Mouse (Mus musculus) layer of hippocampus, adult 2 months (tissue): ENCODE results near the gene Rnf182. TPM values are rescaled to one million over a fixed set of nuclear protein-coding genes. Genes with fewer than 3 reads are reported as not detected.
A peak's percentile ranks its signal among the peaks of the same experiment; 100 is the strongest.

Experiments used
- DNase-seq, 2 experiments: peaks; one replicate each; pipeline ENCODE4 v3.0.0; 2022; ENCODE audit warnings: low spot score in 2 of 2
- H3K27ac ChIP-seq: fragments of 200-600 bp; 2 replicates; pipeline ENCODE4 v1.8.1; 2022
- H3K4me3 ChIP-seq: fragments of 200-600 bp; 2 replicates; pipeline ENCODE4 v1.8.1; 2022; ENCODE audit warnings: mild to moderate bottlenecking
- CTCF ChIP-seq: fragments of 200-600 bp; conservative IDR thresholded peaks from 2 replicates; pipeline ENCODE4 v1.8.1; 2022; ENCODE audit warnings: antibody characterized with exemption, mild to moderate bottlenecking, moderate library complexity
- total RNA-seq, 2 experiments: library from RNA; stranded (reverse); gene quantifications; 2 replicates each; pipeline ENCODE4 v1.2.3; 2021

The Rnf182 gene
- total RNA-seq, 2 experiments from 2014 or later = 35.8 to 37.8 TPM

DNA sequence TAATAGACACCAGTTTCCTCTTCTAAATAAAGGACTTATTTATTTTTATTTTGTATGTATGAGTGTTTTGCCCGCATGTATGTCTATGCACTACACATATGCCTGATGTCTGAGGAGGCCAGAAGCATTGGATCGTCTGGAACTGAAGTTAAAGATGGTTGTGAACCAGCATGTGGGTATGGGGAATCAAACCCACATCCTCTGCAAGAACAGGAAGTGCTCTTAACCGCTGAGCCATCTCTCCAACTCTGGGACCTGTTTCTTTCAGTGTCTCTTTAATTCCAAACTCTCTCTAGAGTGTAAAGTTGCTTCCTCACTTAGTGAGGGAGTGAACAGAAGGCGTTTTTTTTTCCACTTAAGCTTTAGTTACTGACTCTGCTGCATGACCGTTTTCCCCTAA is 12.4 kb downstream of the Rnf182 start:
- DNase-seq = no peak
- no peak for TF ChIP-seq CTCF
- Histone ChIP-seq H3K4me3 (no peak overlapping the region), H3K27ac (no peak overlapping the region)

DNA sequence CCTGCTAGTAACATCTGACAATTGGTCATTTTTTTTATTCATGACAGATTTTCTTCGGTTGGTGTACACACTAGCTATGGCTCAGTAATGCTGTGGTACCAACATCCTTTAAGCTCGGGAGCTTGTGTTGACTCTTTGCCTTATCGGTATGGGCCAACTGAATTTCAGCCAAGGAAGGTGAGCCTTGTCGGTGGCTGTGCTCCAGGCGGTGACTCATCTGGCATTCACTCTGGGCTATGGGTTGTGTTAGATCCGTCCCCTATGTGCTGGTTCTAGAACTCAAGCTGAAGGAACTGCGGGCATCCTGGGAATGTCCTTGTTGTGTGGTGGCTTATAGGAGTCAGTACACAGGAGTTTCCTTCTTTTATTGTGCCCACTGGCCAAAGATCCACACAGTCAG is 14.3 kb downstream of the Rnf182 start:
- no peak for TF ChIP-seq CTCF
- H3K4me3 ChIP-seq = no peak overlapping the region
- no peak for DNase-seq
- no peak overlapping the region for H3K27ac ChIP-seq

DNA sequence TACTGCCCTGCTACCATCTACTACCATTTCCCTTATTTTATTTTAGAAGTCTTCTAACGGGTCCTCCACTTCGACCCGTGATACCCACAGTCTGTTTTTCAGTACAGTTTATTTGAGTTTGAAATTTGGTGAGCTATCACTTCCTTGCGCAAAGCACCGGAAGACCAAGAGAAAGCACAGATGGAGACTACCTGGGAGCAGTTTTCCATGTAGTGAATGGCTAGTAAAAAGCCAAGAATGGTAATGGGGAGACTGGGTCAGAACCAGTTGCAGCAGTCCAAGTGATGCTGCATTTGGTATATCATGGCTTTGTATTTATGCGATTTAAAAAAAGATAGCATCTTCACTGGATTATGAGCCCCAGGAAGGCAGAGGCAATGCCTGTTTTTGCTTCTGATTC is 15.8 kb downstream of the Rnf182 start:
- no peak for DNase-seq

DNA sequence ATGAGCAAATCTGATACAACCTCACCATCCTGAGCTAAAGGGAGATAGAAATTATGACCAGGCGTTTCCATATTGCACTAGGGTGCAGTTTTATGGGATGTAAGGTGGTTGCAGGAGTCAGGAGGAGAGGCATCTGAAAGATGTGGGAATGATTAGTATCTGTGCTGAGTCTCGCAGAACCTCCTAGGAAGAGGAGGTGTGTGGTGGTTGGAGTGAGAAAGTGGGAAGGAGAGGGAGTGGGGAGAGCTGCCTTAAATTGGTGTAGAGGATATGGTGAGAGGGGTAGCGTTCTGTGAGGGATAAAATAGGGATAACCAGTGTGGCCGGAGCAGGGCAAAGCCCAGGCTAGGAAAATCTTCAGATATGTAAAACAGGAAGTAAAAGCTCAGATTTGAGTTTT is 17.5 kb downstream of the Rnf182 start:
- Histone ChIP-seq H3K4me3 (no peak overlapping the region), H3K27ac (peak overlapping the region; percentile 24)
- no peak for DNase-seq
- TF ChIP-seq CTCF = no peak

More for the DNA sequence above, 15.8 kb downstream of the Rnf182 start:
- no peak overlapping the region for H3K27ac ChIP-seq
- no peak overlapping the region for H3K4me3 ChIP-seq
- no peak for TF ChIP-seq CTCF

DNA sequence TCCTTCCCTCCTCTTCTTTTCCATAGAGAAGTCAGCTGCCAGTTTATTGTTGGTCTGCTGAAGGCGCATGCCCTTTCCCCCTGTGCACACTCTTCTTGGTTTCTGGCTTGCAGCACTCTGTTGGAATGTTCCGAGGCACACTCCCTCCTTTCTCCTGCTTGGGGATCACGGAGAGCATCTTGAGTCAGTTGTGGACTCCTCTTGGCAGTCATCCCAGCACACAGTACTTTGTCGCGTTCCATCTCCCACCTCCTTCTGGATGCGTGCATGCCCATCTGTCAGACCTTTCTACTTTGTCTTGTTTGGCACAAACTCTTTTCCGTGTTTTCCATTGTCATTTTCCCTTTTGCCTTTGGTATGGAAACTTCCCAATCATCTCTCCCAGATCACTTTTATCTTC is 22.2 kb downstream of the Rnf182 start:
- no peak overlapping the region for H3K4me3 ChIP-seq
- peak; percentile 71 to 79 for DNase-seq
- peak overlapping the region; percentile 73 for H3K27ac ChIP-seq
- TF ChIP-seq CTCF = no peak

DNA sequence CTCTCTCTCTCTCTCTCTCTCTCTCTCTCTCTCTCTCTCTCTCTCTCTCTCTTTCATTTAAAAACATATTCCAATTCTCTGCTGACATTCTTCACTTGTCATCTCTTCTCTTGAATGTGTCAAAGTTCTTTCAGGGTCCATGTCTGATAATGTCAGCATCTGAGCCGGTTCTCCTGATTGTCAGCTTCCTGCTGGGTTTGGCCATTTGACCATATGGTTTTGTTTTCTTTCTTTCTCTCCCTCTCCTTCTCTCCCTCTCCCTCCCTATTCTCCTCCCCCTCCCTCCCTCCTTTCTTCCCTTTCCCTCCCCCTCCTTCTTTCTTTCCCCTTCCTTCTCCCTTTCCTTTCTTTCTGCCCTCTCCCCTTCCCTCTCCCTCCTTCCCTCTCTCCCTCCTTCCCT is 29.5 kb downstream of the Rnf182 start:
- no peak for TF ChIP-seq CTCF
- no peak overlapping the region for H3K27ac ChIP-seq
- no peak overlapping the region for H3K4me3 ChIP-seq
- no peak for DNase-seq

DNA sequence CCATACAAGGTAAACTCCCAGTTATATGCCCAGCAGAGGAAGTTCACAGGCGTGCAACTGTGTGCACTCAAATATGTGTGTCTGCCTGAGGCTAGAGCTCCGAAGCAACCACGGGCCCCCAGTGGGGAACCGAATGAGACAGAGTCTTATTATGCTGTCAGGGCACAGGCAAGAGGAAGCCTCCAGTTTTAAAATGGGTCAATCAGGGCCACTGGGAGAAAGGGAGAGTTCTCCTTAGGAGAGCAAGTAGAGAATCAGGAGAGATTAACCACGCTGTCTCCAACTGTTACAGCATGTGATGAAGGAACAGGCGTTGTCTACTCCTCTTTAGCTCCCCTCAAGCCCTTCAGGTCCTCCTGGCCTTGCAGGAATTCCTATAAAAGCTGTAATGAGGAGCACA is 33.0 kb downstream of the Rnf182 start:
- TF ChIP-seq CTCF = no peak
- Histone ChIP-seq H3K4me3 (no peak overlapping the region), H3K27ac (peak overlapping the region; percentile 87)
- DNase-seq = no peak

DNA sequence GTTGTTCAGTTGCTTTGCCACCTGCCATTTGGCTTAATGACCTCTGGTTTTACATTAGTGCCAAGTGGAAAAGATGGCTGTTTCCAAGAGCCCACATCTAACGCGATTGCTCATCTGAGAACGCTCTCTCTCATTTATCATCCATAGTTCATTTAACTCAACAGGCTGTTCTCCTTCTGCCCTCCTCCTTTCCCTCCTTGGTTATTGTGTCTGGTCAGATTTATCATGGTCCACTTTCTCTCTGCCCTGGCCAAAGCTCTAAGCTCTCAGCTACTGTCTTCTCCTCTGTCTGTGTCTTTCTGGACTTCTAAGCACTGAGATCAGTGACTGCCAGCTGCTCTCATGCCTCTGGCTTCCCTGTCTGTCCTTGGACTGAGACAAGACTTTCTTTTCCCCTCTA is 35.8 kb downstream of the Rnf182 start:
- peak overlapping the region; percentile 87 for H3K27ac ChIP-seq
- no peak for TF ChIP-seq CTCF
- H3K4me3 ChIP-seq = no peak overlapping the region
- DNase-seq = no peak

DNA sequence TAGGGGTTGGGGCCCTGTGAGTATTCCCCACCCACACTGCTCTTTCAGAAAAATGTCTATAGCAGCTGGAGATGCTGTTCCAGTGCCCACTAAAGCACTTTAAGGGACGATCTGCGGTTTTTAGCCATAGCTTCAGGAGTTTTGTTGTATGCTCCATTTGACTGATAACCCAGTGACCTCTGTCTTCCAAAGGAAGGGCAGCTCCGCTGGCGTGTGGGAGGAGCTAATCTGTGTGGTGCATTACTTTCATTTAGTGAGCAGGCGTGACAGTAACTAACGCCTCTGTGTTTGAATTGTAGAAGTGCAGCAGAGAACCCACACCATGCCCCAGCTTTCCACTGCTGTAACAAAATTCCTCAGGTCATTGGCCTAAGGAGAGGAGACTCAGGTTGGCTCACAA is 38.6 kb downstream of the Rnf182 start:
- no peak for DNase-seq
- no peak overlapping the region for H3K4me3 ChIP-seq
- H3K27ac ChIP-seq = peak overlapping the region; percentile 59; the same call in 1 of the 2 replicates
- no peak for TF ChIP-seq CTCF

DNA sequence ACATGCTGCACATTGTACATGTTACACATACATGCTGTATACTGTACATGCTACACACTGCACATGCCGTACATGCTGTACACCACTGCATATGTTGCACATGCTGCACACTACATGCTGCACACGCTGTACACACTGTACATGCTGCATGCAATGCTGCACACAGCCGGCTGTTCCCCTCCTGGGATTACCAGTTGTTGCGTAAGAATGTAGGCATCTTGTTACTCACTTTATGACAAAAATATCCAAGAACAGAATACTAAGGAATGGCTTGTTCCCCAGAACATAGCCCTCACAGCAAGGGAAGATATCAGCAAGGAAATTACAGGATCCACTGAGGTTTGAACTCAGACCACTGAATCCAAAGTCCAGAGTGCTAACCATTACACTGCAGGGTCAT is 47.7 kb downstream of the Rnf182 start:
- DNase-seq = no peak
- TF ChIP-seq CTCF = no peak
- Histone ChIP-seq H3K27ac (peak overlapping the region; percentile 43; the same call in 1 of the 2 replicates), H3K4me3 (no peak overlapping the region)

DNA sequence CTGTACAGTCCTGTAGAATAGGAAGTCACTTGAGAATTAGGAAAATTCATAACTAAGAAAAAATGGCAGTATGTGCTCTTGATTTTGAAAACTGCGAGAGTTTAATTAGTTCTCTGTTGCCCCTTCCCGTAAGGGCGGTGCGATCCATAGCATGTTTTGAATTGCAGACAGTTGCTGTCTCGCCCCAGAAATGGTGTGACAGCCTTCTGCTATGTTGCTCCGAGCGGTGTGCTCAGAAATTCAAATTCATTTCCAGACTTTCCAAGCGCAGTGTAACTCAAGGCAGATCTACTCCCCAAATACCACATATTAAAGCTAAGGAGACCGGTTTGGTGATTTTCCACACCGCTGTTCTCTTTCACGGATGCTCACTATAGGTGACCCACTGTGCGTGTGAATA is 50.6 kb downstream of the Rnf182 start:
- no peak for TF ChIP-seq CTCF
- no peak for DNase-seq

DNA sequence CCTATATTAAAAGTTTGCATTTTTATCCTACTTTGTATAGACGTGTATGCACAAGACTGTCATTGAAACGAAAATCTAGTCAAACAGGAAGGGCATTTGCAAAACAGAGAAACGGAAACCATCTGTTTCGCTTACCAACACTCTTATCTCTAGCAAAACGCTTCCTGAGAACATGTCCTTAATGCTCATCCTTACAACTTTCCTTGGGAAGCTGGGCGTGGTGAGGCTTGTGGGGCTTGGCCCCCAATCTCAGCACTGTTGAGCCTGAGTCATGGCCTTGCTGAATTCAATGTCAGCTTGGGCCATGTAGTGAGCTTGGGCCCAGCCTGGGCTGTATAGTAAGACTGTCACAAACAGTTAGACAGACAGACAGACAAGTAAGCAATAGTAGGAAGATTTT is 51.4 kb downstream of the Rnf182 start:
- TF ChIP-seq CTCF = no peak
- Histone ChIP-seq H3K4me3 (no peak overlapping the region), H3K27ac (no peak overlapping the region)
- DNase-seq = no peak

More for the DNA sequence above, 50.6 kb downstream of the Rnf182 start:
- Histone ChIP-seq H3K4me3 (no peak overlapping the region), H3K27ac (peak overlapping the region; percentile 59; the same call in 1 of the 2 replicates)

DNA sequence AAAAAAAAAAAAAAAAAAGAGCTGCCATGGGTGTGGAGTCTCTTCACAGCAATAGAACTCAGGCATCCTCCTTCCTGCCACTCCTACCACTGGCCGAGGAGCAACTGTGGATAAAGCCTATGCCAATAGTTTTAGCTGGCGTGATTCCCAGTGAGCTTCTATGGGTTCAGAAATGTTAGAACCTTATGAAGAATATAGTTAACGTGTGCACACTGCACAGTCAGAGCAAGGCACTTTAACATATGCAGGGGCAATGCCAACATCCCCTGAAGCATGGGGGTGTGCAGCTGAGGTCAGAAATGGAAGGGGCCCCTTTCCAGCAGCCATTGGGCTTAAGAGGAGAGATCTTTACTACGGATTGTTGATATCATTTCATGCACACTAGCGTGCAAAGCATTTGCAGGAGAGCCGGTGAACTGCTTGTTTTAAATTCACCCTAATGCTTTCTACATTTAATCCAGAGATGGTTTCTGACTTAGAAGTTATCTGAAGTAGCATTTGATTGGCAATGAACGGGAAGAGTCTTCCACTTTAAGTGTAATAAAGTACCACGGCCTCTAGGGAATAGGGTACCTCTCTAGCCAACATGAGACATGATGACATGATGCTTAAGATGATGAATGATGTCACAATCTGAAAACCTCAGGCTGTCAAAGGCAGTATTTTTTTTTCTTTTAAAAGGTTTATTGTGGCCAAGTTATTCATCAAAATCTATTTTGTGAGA is 61.8 kb downstream of the Rnf182 start:
- peak; percentile 13 for TF ChIP-seq CTCF
- Histone ChIP-seq H3K4me3 (no peak overlapping the region), H3K27ac (no peak overlapping the region)
- no peak for DNase-seq

DNA sequence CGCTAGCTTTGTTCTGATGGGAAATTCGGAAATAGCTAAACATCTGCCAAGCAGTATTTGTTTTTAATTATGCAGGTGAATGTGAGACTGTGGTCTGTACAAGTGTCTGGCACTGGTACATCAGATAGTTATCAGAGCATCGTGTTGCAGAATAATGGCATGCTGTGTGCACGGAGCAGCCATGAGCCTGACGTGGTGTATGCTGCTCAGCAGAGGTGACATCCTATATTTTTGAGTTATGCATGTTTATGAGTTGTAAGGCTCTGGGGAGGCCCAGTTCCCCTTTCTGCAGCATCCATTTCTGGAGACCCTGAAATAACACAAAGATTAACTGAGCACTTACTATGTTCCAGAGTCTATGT is 62.4 kb downstream of the Rnf182 start:
- TF ChIP-seq CTCF = no peak
- no peak overlapping the region for H3K4me3 ChIP-seq
- DNase-seq = no peak
- no peak overlapping the region for H3K27ac ChIP-seq
